Mouse (Mus musculus) neural tube, embryonic 12.5 days (tissue): ENCODE measurements at regions not wholly inside any gene's neighbourhood (a gene's known extent, or its start where the extent isn't known, plus 50 kb on each side); places are given as distances from the start of the nearest gene placed in this dataset.

Source experiments
- ATAC-seq: fragments of 200-750 bp; cut with Nextera tagmentation; 2 replicates; pipeline ENCODE4 v1.8.0; 2017; ENCODE audit warnings: low read depth, mild to moderate bottlenecking, moderate TSS enrichment, moderate library complexity; ENCODE audit not compliant: low FRiP score
- H3K27ac ChIP-seq: fragments of 300-500 bp; sonication (generic); 2 replicates; pipeline ENCODE4 v1.5.1; 2016
- H3K27me3 ChIP-seq: fragments of 300-500 bp; sonication (generic); replicated peaks from 2 replicates; pipeline ENCODE4 v1.6.1; 2016; ENCODE audit warnings: mild to moderate bottlenecking
- H3K36me3 ChIP-seq: fragments of 300-500 bp; sonication (generic); 2 replicates; pipeline ENCODE4 v1.6.1; 2016; ENCODE audit warnings: mild to moderate bottlenecking
- H3K4me1 ChIP-seq: fragments of 300-500 bp; sonication (generic); 2 replicates; pipeline ENCODE4 v1.6.1; 2016
- H3K4me2 ChIP-seq: fragments of 300-500 bp; sonication (generic); replicated peaks from 2 replicates; pipeline ENCODE4 v1.6.1; 2016; ENCODE audit warnings: mild to moderate bottlenecking
- H3K4me3 ChIP-seq: fragments of 300-500 bp; sonication (generic); 2 replicates; pipeline ENCODE4 v1.5.1; 2016
- H3K9ac ChIP-seq: fragments of 300-500 bp; sonication (generic); 2 replicates; pipeline ENCODE4 v1.6.1; 2016; ENCODE audit warnings: mild to moderate bottlenecking
- H3K9me3 ChIP-seq: fragments of 300-500 bp; sonication (generic); 2 replicates; pipeline ENCODE4 v1.6.1; 2016; ENCODE audit warnings: mild to moderate bottlenecking
- WGBS: fragments of 180-500 bp; shearing (Covaris S2); methylation state at CpG from one replicate; pipeline ENCODE4 v1.1.7; 2016; 5-methylcytosine and 5-hydroxymethylcytosine counted together

DNA sequence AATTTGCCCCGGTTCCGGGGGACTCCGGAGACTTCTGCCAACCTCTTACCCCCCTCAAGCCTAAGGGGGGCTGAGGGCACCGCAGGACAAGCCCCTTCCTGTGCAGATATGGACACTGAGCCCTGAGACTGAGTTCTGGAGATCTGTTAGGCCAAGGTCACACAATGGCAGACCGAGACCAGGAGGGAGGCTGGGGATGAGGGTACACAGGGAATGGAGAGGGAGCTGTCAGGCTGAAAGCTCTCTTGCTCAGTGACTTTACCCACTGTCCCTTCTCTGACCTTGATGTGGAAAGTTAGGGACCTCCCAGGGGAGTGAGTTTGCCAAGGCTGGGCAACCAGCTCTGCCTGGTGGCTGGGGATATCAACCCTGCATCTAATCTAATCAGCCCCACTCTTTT lies 82.7 kb downstream of the Cstad start:
- peak overlapping the region; percentile 66 for H3K4me2 ChIP-seq
- peak overlapping the region; percentile 28 for H3K4me3 ChIP-seq
- peaks cover 29% of the 10 kb centered on the region for H3K4me1 ChIP-seq
- H3K27ac ChIP-seq, result peak overlapping the region; percentile 87
- ATAC-seq, result no peak; the same call in 1 of the 2 replicates
- 10% methylated on average over 5 of the region's 5 CpGs for WGBS
- peak overlapping the region; percentile 67 for H3K9ac ChIP-seq
- H3K36me3 ChIP-seq, result no peaks in the 10 kb centered on the region; the same call in 1 of the 2 replicates
- H3K9me3 ChIP-seq, result peaks cover 11% of the 10 kb centered on the region; the same call in 1 of the 2 replicates
- peaks cover 11% of the 10 kb centered on the region; the same call in 1 of the 2 replicates for H3K27me3 ChIP-seq

DNA sequence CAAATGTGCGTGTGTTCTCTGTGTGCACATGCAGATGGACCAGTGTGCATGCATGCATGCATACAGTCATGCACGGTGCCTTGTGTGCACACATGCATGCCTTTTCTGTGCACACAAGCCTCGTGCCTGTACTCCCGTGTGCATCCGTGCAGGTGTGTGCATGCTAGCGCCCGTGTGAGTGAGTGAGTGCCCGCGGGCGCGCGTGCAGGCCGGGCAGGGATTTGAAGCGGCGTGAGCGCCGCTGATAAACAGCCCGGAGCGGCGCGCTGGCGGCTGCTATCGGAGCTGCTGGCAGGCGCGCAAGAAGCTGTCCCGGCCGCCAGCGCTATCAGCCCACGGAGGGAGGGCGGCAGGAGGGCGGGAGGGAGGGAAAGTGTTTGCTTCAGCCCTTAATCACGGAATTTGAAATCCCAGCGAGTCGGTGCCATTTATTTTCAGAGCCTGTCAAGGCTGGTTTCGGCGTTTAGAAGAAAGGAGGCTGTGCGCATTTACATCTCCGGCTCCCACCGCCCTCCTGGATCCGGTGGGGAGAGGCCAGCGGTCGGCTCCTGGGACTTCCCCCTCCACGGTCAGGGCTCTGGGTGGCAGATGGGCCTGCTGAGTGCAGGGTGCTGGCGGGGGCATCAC lies 82.1 kb downstream of the Cstad start:
- Histone ChIP-seq H3K27ac (peak overlapping the region; percentile 87), H3K4me3 (peak overlapping the region; percentile 28), H3K27me3 (peaks cover 11% of the 10 kb centered on the region; the same call in 1 of the 2 replicates), H3K36me3 (no peaks in the 10 kb centered on the region; the same call in 1 of the 2 replicates), H3K9ac (peak overlapping the region; percentile 67), H3K4me1 (peaks cover 24% of the 10 kb centered on the region), H3K4me2 (peak overlapping the region; percentile 66), H3K9me3 (peaks cover 11% of the 10 kb centered on the region; the same call in 1 of the 2 replicates)
- peak; percentile 62 for ATAC-seq
- under 1% methylated on average over 44 of the region's 44 CpGs for WGBS

DNA sequence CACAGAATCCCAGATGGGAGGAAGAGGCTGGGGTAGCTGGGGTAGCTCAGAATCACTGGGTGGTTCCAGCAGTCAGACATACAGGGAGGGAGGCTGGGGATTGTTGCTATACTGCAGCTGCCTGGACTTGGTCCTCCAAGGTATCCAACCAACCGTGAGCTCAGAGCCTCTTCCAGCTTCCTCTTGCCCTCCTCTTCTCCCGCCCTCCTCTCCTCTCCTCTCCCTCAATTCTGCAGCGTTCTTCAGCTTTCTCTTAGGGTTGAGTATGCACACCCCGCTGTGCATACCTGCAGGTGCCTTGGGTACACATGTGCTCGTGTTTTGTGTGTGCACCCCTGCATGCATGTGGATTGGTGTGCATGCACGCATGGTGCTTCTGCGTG lies 81.6 kb downstream of the Cstad start:
- 4% methylated on average over 7 of the region's 7 CpGs for WGBS
- H3K36me3 ChIP-seq, result no peaks in the 10 kb centered on the region; the same call in 1 of the 2 replicates
- ATAC-seq, result 0 out of 2 replicates have a peak, but pooled peaks have one; percentile 46

DNA sequence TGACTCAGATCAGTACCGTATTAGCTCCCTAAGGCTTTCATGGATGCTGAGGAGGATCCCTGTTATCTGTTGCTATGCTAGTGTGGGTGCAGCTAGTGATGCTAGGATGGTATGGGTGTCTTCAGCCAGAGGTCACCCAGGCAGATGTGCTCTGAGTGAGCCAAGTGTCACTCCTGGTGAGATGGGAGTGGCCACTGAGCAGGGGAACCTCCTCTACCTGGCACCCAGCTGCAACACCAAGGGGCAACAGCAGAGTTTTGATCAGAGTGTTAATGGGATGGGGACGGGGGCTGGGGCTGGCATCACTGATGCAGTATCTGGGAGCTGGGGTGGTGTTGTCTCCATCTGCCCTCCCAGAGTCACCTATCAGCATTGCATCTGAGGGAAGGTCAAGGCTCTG lies 81.0 kb downstream of the Cstad start:
- WGBS, result 78% methylated on average over 2 of the region's 2 CpGs
- peak overlapping the region; percentile 87 for H3K27ac ChIP-seq
- peaks cover 27% of the 10 kb centered on the region for H3K4me1 ChIP-seq
- H3K9me3 ChIP-seq, result peaks cover 11% of the 10 kb centered on the region; the same call in 1 of the 2 replicates
- H3K4me3 ChIP-seq, result no peak overlapping the region
- H3K9ac ChIP-seq, result 0 out of 2 replicates have a peak overlapping the region, but pooled peaks have one; percentile 67
- no peaks in the 10 kb centered on the region; the same call in 1 of the 2 replicates for H3K36me3 ChIP-seq
- no peak overlapping the region for H3K4me2 ChIP-seq
- ATAC-seq, result no peak
- peaks cover 11% of the 10 kb centered on the region; the same call in 1 of the 2 replicates for H3K27me3 ChIP-seq

More for the DNA sequence above, 81.6 kb downstream of the Cstad start:
- H3K27ac ChIP-seq, result peak overlapping the region; percentile 87
- H3K4me1 ChIP-seq, result peaks cover 24% of the 10 kb centered on the region
- peaks cover 11% of the 10 kb centered on the region; the same call in 1 of the 2 replicates for H3K9me3 ChIP-seq
- H3K4me3 ChIP-seq, result peak overlapping the region; percentile 28
- peaks cover 11% of the 10 kb centered on the region; the same call in 1 of the 2 replicates for H3K27me3 ChIP-seq
- H3K4me2 ChIP-seq, result peak overlapping the region; percentile 66
- peak overlapping the region; percentile 67; the same call in 1 of the 2 replicates for H3K9ac ChIP-seq

DNA sequence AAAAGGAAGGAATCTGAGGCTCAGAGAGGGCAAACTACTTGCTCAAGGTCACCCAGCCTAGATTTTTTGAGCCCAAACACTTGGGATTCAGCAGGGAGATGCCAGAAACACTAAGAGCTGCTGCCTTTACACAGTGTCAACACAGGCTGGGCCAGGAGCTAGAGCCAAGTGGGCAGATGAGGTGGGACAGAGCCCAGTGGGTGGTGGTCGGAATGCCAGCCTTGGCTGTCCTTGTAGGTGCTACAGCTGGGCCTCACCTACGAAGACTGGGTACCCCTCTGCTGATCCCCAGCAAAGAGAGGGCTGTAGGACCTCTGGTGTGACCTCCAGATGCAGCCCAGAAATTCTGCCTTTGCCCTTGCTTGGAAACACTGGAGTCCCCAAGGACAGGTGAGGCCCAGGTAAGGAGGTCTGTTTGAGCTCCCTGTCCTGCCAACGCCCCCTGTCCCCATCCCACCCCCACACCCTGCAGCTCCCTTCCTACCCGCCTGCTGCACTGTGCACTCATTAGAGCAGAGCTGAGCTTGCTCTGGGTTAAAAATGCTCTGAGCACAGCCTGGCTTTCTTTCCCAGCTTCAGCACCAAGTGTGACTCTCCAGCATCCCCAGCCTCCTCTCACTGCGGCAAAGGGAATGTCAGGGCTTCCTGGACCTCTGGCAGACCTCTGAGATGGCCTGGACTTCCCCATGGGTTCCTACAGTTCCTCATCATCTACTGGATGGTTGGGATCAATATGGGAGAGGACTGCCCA lies 76.2 kb downstream of the Cstad start:
- WGBS, result 75% methylated on average over 5 of the region's 5 CpGs
- no peaks in the 10 kb centered on the region for H3K9me3 ChIP-seq
- no peak overlapping the region for H3K4me3 ChIP-seq
- H3K4me2 ChIP-seq, result no peak overlapping the region
- ATAC-seq, result no peak
- H3K36me3 ChIP-seq, result no peaks in the 10 kb centered on the region
- H3K27me3 ChIP-seq, result 0 out of 2 replicates have a peak, but pooled peaks cover 5% of the 10 kb centered on the region
- H3K27ac ChIP-seq, result 0 out of 2 replicates have a peak overlapping the region, but pooled peaks have one; percentile 37
- peaks cover 39% of the 10 kb centered on the region for H3K4me1 ChIP-seq
- H3K9ac ChIP-seq, result 0 out of 2 replicates have a peak overlapping the region, but pooled peaks have one; percentile 1

DNA sequence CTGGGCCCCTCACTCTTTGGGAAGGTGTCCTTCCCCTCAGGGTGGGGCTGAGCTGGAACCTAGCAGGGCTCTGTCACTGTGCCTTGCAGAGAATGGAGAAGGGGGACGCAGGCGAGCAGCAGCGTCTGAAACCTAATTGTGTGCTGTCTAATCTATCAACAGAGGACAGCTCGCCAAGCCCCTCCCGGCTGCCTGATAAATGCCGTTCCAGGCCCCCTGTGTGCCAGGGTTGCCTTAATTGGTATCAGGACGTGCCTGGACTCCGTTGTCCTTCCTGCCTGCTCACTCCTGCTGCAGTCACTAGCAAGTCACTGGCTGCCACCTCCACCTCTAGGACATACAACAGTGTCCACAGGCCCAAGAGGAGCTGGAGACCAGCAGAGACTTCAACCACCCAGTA lies 72.6 kb downstream of the Cstad start:
- Histone ChIP-seq H3K9ac (0 out of 2 replicates have a peak overlapping the region, but pooled peaks have one; percentile 40), H3K4me1 (peaks cover 36% of the 10 kb centered on the region)

DNA sequence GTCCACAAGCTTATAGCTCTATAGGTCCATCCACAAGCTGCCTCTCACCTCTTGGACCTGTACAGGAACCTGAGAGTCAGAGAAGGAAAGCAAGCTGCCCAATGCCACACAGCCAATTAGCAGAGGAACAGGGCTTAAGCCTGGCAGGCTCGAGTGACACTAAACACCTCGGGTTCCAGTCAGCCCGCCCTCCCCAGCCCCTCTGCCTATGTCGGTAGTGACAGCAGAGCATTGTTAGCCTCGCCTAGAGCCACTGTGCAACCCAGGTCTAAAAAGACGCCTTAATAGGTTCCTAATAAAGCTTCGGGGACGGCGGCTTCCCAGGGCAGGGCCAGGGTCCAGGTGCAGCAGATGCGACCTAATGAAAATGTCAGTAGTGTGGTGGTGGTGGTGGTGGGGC lies 66.3 kb downstream of the Cstad start:
- 30% methylated on average over 10 of the region's 10 CpGs for WGBS
- Histone ChIP-seq H3K4me3 (no peak overlapping the region), H3K9me3 (no peaks in the 10 kb centered on the region), H3K36me3 (no peaks in the 10 kb centered on the region), H3K4me2 (peak overlapping the region; percentile 38), H3K9ac (peak overlapping the region; percentile 48), H3K27ac (peak overlapping the region; percentile 94), H3K27me3 (0 out of 2 replicates have a peak, but pooled peaks cover 13% of the 10 kb centered on the region), H3K4me1 (peaks cover 58% of the 10 kb centered on the region)
- no peak for ATAC-seq

More for the DNA sequence above, 72.6 kb downstream of the Cstad start:
- Histone ChIP-seq H3K9me3 (no peaks in the 10 kb centered on the region), H3K36me3 (no peaks in the 10 kb centered on the region), H3K4me2 (0 out of 2 replicates have a peak overlapping the region, but pooled peaks have one; percentile 18), H3K27me3 (no peaks in the 10 kb centered on the region), H3K27ac (peak overlapping the region; percentile 75), H3K4me3 (no peak overlapping the region)
- ATAC-seq, result peak; percentile 75
- WGBS, result 9% methylated on average over 8 of the region's 8 CpGs

DNA sequence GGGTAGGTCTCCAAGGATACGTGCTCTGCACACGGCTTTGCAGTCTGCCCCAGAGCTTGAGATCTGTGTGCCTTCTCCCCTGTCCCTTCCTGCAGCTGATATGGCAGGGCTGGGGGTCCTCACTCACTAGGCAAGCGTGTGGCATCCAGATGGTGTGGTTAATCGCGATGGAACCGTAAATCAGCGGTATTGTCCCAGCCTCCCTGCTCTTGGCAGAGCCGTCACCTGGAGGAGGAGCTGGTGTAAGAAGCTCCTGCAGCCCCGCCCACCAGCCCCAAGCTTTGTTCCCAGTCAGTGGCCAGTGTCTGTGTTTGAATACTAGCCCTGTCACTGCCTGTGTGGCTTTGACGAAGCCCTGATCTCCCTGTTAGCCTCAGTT lies 65.8 kb downstream of the Cstad start:
- no peaks in the 10 kb centered on the region for H3K36me3 ChIP-seq
- peak overlapping the region; percentile 48 for H3K9ac ChIP-seq
- no peak overlapping the region for H3K4me3 ChIP-seq
- peak overlapping the region; percentile 38 for H3K4me2 ChIP-seq
- no peaks in the 10 kb centered on the region for H3K9me3 ChIP-seq
- H3K27me3 ChIP-seq, result peaks cover 18% of the 10 kb centered on the region; the same call in 1 of the 2 replicates
- ATAC-seq, result peak; percentile 56
- WGBS, result 3% methylated on average over 10 of the region's 10 CpGs
- peaks cover 59% of the 10 kb centered on the region for H3K4me1 ChIP-seq
- H3K27ac ChIP-seq, result peak overlapping the region; percentile 94

DNA sequence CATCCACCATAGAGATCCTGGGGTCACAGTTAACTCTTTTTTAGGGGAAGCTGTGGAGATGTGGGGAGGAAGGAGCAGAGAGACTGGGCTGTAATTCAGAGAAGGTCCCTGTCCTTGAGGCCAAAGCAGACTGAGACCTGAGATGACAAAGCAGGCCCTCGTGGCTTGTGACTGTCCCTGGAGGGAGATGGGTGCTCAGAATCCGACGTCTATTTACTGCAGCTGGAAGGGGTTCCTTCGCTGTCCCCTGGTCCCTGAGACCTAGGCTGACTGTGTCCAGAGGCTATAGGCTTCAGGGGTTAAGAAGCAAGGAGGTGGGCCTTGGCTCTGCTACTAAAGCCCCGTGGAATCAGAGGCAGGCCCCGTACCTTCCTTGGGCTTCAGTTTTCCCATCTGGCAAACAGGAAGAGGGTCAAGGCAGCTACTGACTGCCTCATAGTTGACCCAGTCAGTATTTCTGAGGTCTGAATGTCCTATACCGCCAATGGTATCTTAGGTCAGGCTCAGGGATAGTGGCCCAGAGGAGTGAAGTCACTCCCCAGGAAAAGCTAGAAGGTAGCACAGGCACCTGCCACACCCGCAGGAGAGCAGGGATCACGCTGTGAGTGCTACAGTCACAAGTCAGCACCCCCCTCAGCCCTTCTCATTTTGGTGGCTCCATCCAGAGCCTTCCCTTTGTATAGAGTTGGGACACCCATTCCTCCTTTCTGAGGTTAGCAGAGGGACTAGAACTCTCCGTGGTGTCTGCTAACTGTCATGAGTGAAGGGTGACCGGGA lies 65.2 kb downstream of the Cstad start:
- H3K27me3 ChIP-seq, result peaks cover 23% of the 10 kb centered on the region
- H3K4me1 ChIP-seq, result peaks cover 59% of the 10 kb centered on the region
- H3K36me3 ChIP-seq, result no peaks in the 10 kb centered on the region
- H3K9me3 ChIP-seq, result no peaks in the 10 kb centered on the region
- peak overlapping the region; percentile 38 for H3K4me2 ChIP-seq
- no peak overlapping the region for H3K4me3 ChIP-seq
- ATAC-seq, result no peak
- peak overlapping the region; percentile 48 for H3K9ac ChIP-seq
- peak overlapping the region; percentile 94 for H3K27ac ChIP-seq
- whole genome bisulfite sequencing, result 29% methylated on average over 11 of the region's 11 CpGs

DNA sequence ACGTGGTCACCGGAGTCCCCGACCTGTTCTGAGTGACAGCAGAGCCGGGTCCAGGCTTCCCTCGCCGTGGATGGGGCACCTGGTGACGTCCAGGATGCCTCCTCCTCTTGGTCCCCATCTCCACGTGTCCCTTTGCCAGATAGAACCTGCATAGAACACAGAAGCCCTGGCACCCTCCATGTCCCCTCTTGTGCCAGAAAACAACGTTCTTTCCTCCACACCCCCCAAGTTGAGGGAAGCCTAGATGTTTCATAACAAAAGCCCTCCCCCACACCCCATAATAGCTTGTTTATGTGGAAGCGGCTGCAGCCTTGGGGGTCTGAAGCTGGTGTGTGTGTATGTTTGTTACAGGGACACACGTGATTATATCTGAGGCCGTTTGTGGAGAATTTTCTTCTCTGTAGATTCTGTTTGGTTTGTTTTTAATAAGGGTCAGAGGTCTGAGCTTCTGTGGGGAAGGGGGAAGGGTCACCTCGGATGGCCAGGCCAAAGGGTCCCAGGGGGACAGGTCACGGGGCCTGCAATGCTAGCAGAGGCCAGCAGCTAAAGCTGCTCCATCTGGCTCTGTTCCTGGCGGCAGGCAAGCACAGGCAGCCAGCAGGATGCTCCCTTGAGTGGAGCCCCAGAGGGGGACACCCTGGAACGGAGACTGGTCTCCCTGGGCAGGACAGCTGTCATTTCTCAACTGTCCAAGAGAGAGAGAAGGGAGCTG lies 64.2 kb downstream of the Cstad start:
- peaks cover 69% of the 10 kb centered on the region for H3K4me1 ChIP-seq
- H3K4me3 ChIP-seq, result 0 out of 2 replicates have a peak overlapping the region, but pooled peaks have one; percentile 5
- H3K27me3 ChIP-seq, result peaks cover 26% of the 10 kb centered on the region
- no peaks in the 10 kb centered on the region for H3K36me3 ChIP-seq
- peak overlapping the region; percentile 94 for H3K27ac ChIP-seq
- peak; percentile 33 for ATAC-seq
- H3K9ac ChIP-seq, result peak overlapping the region; percentile 48
- no peaks in the 10 kb centered on the region for H3K9me3 ChIP-seq
- WGBS, result 3% methylated on average over 16 of the region's 16 CpGs
- H3K4me2 ChIP-seq, result peak overlapping the region; percentile 59
